Mouse (Mus musculus) lung, adult 2 months (tissue): ENCODE measurements around the gene Pacrg.

Experiments used
- CTCF ChIP-seq: fragments of 200-500 bp; IDR thresholded peaks from 2 replicates; pipeline ENCODE4 v1.5.1; 2011; ENCODE audit warnings: mild to moderate bottlenecking, low read length, control low read depth; ENCODE audit not compliant: insufficient read depth
- POLR2A ChIP-seq: fragments of 200-500 bp; IDR thresholded peaks from 2 replicates; pipeline ENCODE4 v1.6.1; 2011; ENCODE audit warnings: low read depth, mild to moderate bottlenecking, control low read depth, low read length, borderline replicate concordance; ENCODE audit errors: extremely low read depth

DNA sequence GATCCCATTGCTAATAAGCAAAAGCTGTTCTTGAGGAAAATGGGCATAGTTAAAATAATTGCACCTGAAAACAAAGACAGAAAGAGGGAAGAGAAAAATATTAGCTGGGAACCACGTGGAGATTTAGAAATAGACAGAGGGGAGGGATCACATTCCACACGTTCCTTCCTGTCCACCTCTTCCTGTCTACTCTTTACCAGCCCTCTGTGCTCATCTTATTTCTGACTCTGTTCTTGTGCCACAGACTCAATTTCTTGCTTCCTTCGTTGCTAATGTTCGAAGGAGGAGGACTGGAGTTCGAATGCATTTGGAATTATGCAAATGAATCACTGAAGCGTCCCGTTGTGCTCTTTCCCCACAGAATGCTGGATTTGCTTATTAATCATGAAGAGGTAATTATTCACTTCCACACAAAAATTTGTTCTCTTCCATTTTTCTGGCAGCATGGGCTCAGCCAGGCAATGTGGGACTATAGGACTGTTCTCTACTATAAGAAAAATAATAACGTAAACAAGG is 204.1 kb downstream of the Pacrg start:
- TF ChIP-seq CTCF = no peak
- no peak for TF ChIP-seq POLR2A
